Mouse (Mus musculus): Measurements from ENCODE around the gene Xlr5a. TPM values are rescaled to one million over a fixed set of nuclear protein-coding genes. Genes with fewer than 3 reads are reported as not detected.
A peak's percentile ranks its signal among the peaks of the same experiment; 100 is the strongest.
"Not testable (repeated sequence)": the region's sequence is repeated elsewhere in the genome, so short reads cannot be mapped to it uniquely, and the experiment has no call there.

Gene Xlr5a
- polyA plus RNA-seq (2015; fragmentation: Nextera tagmentation; extraction: Ambion mirVana): 0.18 TPM in 1 of 2 replicates, not detected in the other

GRCm38 (mm10) chrX:73292876-73293275 is at the start of gene Xlr5a, which contains the start of gene Xlr5c:
Gene Xlr5a (minus strand): TSS chrX:73292976.
Gene Xlr5c (minus strand): TSS chrX:73292976.
- DNase-seq (ENCODE audit: low spot score): not testable (repeated sequence)

- peak; percentile 78 for DNase-seq (ENCODE audit: low spot score)
Measured at GRCm38 (mm10) chrX:73342483-73342895, 49.7 kb upstream of the Xlr5a start, which contains the start of gene Zfp275. Gene Zfp275 (plus strand): TSS chrX:73342621.

GRCm38 (mm10) chrX:73342068-73342467 is 49.3 kb upstream of the Xlr5a start:
- no peak for DNase-seq (ENCODE audit: low spot score)

GRCm38 (mm10) chrX:73341473-73341872 is 48.7 kb upstream of the Xlr5a start:
- no peak for DNase-seq (ENCODE audit: low spot score)

DNA sequence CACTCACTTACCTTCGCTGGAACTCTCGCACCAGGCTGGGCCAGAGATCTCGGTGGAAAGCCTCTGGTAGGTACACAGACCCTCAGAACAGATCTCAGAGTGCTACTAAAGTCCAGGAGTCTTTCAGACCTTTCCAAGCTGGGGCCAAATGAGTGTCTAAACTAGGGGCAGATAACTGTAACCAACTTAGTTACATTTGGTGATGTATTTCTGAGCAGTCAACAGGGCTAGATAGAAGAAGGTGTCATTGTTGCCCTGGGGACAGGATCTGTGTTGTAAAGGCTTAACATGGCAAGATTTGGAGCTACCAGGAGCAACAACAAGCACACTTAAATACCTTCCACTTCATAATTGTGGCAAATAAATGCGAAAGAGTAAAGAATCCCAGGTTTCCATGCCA is 44.0 kb upstream of the Xlr5a start, which contains the start of gene Gm45015:
Gene Gm45015 (minus strand): TSS at position 101 of the 400 bp plus-strand sequence.
- DNase-seq (ENCODE audit: low spot score): no peak

- no peak for DNase-seq (ENCODE audit: low spot score)
Measured at GRCm38 (mm10) chrX:73333548-73333947, 40.8 kb upstream of the Xlr5a start.

DNA sequence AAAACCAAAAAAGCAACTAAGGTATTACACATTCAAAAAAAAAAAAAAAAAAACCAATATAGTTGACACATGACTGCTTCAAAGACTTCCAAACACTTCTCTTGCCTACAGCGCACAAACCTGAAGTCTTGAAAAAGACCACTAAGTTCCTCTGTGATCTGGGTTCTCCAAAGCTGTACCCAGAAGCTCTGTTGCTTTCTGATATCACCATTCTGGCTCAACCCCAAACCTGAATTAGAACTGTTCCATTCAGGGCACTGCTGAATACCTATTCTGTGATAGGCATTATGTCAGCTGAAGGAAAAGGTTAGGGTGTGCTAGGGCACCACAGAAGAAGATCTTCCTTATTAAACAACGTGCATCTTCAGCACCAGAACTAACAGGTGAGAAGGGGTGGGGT is 34.4 kb upstream of the Xlr5a start:
- DNase-seq (ENCODE audit: low spot score): no peak

DNA sequence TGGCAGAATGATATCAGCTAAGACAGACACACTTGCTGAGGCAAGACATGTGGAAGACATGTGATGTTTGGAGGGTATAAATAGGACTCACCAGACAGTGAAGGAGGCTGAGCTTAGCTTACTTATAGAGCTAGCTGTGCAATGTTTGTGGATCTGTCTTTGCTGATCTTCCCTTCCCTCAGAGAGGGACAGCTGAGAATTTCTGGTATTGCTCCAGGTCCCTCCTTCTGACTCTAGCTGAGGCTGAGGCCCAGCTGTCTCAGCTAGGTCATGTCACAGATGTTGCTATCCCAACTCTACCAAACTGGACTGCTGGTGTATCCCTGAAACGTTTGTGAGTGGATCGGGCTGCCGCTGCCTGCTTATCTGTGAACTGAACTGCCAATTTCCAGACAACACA is 28.3 kb upstream of the Xlr5a start:
- no peak for DNase-seq (ENCODE audit: low spot score)

GRCm38 (mm10) chrX:73312522-73312921 is 19.7 kb upstream of the Xlr5a start:
- peak; percentile 38 for DNase-seq (ENCODE audit: low spot score)

DNA sequence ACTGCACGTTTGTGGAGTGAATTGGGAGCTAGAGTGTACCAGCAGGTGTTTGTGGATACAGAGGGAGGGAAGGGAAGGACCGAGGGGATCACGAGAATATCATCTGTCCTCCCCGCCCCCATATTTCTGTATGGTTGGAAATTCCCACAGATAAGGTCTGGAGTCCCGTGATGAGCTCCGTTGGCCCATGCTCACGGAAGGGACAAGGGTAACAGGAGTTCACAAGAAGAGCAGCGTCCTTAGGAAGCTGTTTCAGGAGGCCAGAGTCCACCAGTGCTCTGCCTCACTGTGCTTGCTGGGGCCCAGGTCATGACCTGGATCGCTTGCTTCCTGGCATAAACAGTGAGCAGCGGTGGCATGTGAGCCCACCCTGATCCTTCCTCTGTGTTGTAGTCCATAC is 3.0 kb upstream of the Xlr5a start:
- not testable (repeated sequence) for DNase-seq (ENCODE audit: low spot score)

DNA sequence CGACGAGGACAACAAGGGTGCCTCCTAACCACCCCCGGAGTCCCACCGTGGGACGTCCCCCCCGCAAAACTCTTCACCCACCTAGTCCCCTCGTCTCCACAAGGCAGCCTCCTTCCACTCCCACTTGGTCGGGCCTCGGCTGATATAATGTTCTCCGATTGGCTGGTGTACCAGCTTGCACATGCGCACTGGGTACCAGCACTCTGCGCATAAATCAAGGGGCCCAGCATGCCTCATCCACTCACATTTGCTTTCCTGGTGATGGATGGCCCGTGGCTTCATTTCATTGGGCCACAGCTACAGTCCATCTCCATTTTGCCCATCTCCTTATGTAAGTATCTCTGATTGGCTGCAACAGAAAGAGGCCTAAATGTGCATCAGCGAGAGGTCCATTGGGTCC is 27.5 kb downstream of the Xlr5a start, which contains the start of gene Xlr3c:
Gene Xlr3c (minus strand): TSS at position 121 of the 400 bp plus-strand sequence.
- DNase-seq (ENCODE audit: low spot score): not testable (repeated sequence)

- DNase-seq (ENCODE audit: low spot score): not testable (repeated sequence)
Measured at GRCm38 (mm10) chrX:73262428-73262827, 30.3 kb downstream of the Xlr5a start.

GRCm38 (mm10) chrX:73242821-73243325 is 49.9 kb downstream of the Xlr5a start, which contains the start of gene Xlr4c:
Gene Xlr4c (minus strand): TSS chrX:73243130.
- not testable (repeated sequence) for DNase-seq (ENCODE audit: low spot score)

DNA sequence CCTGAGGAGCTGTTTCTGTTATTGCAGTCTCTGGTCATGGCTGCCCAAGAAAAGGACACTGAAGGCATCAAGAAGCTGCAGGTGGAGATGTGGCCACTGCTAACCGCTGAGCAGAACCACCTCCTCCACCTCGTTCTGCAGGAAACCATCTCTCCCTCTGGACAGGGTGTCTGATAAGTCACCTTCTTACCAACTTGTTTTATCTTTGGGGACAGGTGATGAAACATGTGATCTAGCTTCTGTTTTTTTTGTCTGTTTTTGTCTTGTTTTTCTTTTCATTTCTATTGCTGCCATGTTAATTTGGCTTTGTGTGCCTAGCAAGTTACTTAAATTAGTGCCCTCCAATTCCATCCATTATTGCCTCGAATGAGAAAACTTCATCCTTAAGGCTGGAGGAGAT is 63.5 kb downstream of the Xlr5a start:
- DNase-seq (ENCODE audit: low spot score): no peak

DNA sequence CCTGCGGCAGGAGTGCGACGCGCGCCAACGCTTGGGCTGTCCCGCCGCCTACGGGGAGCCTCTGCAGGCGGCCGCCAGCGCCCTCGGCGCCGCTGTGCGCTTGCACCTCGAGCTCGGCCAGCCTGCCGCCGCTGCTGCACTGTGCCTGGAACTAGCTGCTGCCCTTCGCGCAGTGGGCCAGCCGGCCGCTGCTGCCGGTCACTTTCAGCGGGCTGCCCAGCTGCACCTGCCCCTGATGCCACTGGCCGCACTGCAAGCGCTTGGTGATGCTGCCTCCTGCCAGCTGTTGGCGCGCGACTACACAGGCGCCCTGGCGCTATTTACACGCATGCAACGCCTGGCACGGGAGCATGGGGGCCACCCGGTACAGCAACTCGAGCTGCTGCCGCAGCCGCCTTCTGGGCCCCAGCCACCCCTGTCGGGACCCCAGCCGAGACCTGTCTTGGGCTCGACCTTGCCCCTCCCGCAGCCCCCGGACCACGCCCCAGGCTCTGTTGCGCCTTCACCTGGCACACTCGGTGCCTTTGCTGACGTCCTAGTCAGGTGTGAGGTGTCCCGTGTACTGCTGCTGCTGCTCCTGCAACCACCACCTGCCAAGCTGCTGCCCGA is 64.1 kb downstream of the Xlr5a start:
- peak; percentile 65 for DNase-seq (ENCODE audit: low spot score)

DNA sequence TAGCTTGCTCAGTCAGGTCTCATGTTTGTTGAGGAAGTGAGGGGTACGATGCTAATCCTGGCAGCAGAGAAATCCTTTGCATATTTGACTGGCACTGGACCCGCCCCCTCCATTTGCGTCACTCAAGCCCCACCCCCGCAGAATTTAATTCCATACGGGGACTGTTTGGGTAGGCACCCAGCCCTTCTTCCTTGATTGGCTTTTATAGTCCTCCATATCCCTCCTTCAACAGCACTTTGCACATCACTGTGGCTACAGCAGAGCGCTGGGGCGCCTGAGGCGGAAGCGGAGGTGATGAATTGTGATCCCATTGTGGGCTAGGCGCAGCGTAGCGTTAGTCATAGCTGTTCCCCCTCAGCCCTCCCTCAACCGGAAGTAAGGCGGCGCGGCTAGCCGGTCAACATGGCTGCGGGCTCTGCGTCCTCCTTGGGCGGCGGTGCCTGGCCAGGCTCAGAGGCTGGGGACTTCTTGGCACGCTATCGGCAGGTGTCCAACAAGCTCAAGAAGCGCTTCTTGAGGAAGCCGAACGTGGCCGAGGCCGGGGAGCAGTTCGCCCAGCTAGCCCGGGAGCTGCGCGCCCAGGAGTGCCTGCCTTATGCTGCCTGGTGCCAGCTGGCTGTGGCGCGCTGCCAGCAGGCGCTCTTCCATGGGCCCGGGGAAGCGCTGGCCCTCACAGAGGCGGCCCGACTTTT is 64.7 kb downstream of the Xlr5a start, which contains the start of gene F8a:
Gene F8a (plus strand): TSS at position 378 of the 692 bp plus-strand sequence.
- DNase-seq (ENCODE audit: low spot score): peak; percentile 83

DNA sequence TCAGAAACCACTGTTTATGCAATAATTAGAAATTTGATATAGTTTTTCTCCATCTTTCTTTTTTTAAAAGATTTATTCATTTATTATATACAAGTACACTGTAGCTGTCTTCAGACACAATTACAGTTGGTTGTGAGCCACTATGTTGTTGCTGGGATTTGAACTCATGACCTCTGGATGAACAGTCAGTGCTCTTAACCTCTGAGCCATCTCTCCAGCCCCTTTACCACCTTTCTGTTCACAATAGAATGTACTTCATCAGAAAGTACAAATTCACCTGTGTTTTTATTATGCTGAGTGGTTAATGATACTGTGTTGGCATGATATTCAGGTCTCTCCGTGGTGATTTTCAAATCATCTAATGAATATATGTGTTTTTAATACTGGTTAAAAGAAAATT is 67.4 kb downstream of the Xlr5a start:
- DNase-seq (ENCODE audit: low spot score): no peak

DNA sequence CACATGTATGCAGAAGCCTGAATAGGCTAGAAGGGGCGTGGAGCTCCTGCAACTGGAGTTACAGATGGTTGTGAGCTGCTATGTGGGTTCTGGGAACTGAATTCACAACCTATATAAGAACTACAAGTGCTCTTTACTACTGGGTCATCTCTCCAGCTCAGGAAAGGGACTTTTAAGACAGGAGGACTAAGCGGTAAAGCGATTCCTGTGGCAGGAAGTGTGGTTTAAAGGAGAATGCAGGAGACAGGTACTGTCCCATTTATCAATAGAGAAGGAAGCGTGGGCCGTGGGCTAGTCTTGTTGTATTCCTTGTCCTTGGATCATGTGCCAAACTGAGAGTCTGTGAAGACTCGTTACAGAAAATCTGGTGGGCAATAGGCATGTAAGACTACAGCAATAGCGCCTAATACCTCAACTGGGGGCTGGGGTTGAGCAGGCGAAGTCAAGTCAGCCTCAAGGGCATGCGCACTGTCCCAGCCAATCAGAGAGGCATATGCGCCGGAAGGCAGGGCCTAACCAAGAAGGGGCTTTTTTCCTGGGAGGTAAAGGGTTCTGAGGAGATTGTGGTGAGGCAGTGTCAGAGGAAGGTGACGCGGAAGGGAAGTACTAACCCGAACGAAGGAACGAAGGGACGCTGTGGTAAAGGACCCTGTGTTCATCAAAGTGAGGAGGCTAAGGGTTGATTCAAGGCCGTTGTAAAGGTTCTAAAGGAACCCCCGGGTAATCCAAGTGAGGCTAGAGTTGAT is 78.8 kb downstream of the Xlr5a start, which contains the start of gene Xlr4b:
Gene Xlr4b (plus strand): TSS at position 515 of the 746 bp plus-strand sequence.
- not testable (repeated sequence) for DNase-seq (ENCODE audit: low spot score)

- DNase-seq (ENCODE audit: low spot score): peak; percentile 4
Measured at GRCm38 (mm10) chrX:73191934-73192333, 100.8 kb downstream of the Xlr5a start, which contains the start of gene Xlr3b. Gene Xlr3b (plus strand): TSS chrX:73192207.

DNA sequence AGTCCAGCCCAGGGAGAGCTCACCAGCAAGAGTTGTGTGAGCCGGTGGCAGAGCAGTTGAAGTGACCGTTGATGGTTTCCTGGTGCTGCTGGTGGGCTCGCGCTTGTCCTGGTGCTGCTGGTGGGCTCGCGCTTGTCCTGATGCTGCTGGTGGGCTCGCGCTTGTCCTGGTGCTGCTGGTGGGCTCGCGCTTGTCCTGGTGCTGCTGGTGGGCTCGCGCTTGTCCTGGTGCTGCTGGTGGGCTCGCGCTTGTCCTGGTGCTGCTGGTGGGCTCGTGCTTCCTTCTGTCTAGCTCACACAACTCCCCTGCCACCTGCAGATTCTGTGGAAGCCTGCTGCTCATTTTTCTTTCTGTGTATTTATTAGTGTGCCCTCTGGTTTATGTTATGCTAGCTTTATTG is 115.9 kb downstream of the Xlr5a start, which contains the start of gene Spin2d:
Gene Spin2d (minus strand): TSS at position 101 of the 400 bp plus-strand sequence.
- not testable (repeated sequence) for DNase-seq (ENCODE audit: low spot score)

GRCm38 (mm10) chrX:73149350-73149749 is 143.4 kb downstream of the Xlr5a start, which contains the start of gene DXBay18:
Gene DXBay18 (minus strand): TSS chrX:73149450.
- DNase-seq (ENCODE audit: low spot score): not testable (repeated sequence)

Data from thymus, postnatal 0 days (tissue).